Mouse (Mus musculus) testis, postnatal 14 days (tissue): ENCODE results near the gene Olfr544.
A peak's percentile ranks its signal among the peaks of the same experiment; 100 is the strongest.
"Not testable (repeated sequence)": the region's sequence is repeated elsewhere in the genome, so short reads cannot be mapped to it uniquely, and the experiment has no call there.

Experiments used
- DNase-seq: peaks from one replicate; pipeline ENCODE4 v3.0.0; 2021; ENCODE audit warnings: low spot score

Olfr544 gene

GRCm38 (mm10) chr7:102488161-102488560 lies at the start of gene Olfr544:
Gene Olfr544 (minus strand): TSS chr7:102488313.
- no peak for DNase-seq

GRCm38 (mm10) chr7:102534449-102534848 lies 46.3 kb upstream of the Olfr544 start, which contains the start of gene Olfr547:
Gene Olfr547 (plus strand): TSS chr7:102534749.
- no peak for DNase-seq

GRCm38 (mm10) chr7:102529052-102529451 lies 40.9 kb upstream of the Olfr544 start:
- no peak for DNase-seq

- DNase-seq, result no peak
Observed at GRCm38 (mm10) chr7:102517051-102517335, 28.9 kb upstream of the Olfr544 start.

GRCm38 (mm10) chr7:102516261-102517050 lies 28.3 kb upstream of the Olfr544 start:
- no peak for DNase-seq

- DNase-seq, result no peak
Observed at GRCm38 (mm10) chr7:102514144-102514543, 26.0 kb upstream of the Olfr544 start.

- peak; percentile 66 for DNase-seq
Observed at GRCm38 (mm10) chr7:102512814-102513435, 24.8 kb upstream of the Olfr544 start.

- no peak for DNase-seq
Observed at GRCm38 (mm10) chr7:102511927-102512326, 23.8 kb upstream of the Olfr544 start.

- no peak for DNase-seq
Observed at GRCm38 (mm10) chr7:102509726-102510125, 21.6 kb upstream of the Olfr544 start.

GRCm38 (mm10) chr7:102508666-102509065 lies 20.6 kb upstream of the Olfr544 start:
- no peak for DNase-seq

- no peak for DNase-seq
Observed at GRCm38 (mm10) chr7:102508066-102508465, 20.0 kb upstream of the Olfr544 start.

- peak; percentile 56 for DNase-seq
Observed at GRCm38 (mm10) chr7:102506848-102507247, 18.7 kb upstream of the Olfr544 start.

- DNase-seq, result no peak
Observed at GRCm38 (mm10) chr7:102501986-102502385, 13.9 kb upstream of the Olfr544 start.

- no peak for DNase-seq
Observed at GRCm38 (mm10) chr7:102499473-102499872, 11.4 kb upstream of the Olfr544 start, which contains the start of gene Olfr545. Gene Olfr545 (minus strand): TSS chr7:102499573.

GRCm38 (mm10) chr7:102494416-102494815 lies 6.3 kb upstream of the Olfr544 start:
- not testable (repeated sequence) for DNase-seq

GRCm38 (mm10) chr7:102486105-102486504 lies 2.0 kb downstream of the Olfr544 start:
- no peak for DNase-seq

- not testable (repeated sequence) for DNase-seq
Observed at GRCm38 (mm10) chr7:102484766-102485165, 3.3 kb downstream of the Olfr544 start.

GRCm38 (mm10) chr7:102483665-102484064 lies 4.4 kb downstream of the Olfr544 start:
- DNase-seq, result no peak

- no peak for DNase-seq
Observed at GRCm38 (mm10) chr7:102481579-102481978, 6.5 kb downstream of the Olfr544 start, which contains the start of gene Olfr543. Gene Olfr543 (minus strand): TSS chr7:102481679.

- peak; percentile 48 for DNase-seq
Observed at GRCm38 (mm10) chr7:102480821-102481220, 7.3 kb downstream of the Olfr544 start.

GRCm38 (mm10) chr7:102479368-102480078 lies 8.6 kb downstream of the Olfr544 start:
- DNase-seq, result peak; percentile 46

GRCm38 (mm10) chr7:102478926-102479325 lies 9.2 kb downstream of the Olfr544 start:
- DNase-seq, result no peak

GRCm38 (mm10) chr7:102478425-102478824 lies 9.7 kb downstream of the Olfr544 start:
- DNase-seq, result no peak
